Mouse (Mus musculus): Measurements from ENCODE around the gene Fitm2.

DNA sequence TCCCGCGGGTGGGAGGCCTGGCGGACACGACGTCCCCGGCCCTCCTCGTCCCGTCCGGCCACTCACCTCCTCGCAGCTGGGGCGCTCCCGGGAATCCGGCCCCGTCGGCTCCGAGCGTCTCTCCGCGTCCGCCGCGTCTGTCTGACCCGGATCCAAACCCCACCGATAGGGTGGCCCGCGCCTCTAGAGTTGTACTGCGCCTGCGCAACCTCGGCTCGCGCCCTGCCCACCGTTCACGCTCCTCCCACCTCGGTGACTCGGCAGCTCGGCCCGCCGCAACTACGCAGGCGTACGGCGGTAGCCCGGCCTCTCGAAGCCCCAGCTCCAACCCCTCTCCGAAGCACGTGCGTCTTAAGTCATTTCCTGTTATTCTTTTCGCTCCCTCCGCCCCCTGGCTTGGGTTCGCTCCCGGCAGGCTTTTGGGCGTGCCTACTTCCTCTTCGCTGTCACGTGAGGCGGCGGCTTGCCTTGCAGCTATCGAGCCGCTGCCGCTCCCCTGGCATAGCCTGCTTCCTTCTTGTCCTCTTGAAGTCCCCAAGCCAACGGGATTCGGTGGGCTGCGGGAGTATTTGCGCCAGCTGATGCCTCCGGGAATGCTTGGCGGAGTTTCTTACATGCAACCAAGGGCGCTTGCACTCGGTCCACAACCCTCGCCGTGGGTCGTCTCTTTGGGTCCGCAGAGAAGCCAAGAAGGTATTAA, 52.9 kb downstream of the Fitm2 start:
- peak; percentile 60 for TF ChIP-seq CTCF (IDR thresholded peaks at IDR 0.05; ENCODE audit: borderline replicate concordance, control insufficient read depth, extremely low read depth, insufficient read depth, low read length, poor library complexity)
- peak; percentile 57 for TF ChIP-seq POLR2A (IDR thresholded peaks at IDR 0.05; ENCODE audit: control insufficient read depth, extremely low read depth, insufficient read depth, low read length, poor library complexity)
